Mouse (Mus musculus) limb, embryonic 10.5 days (tissue): Measurements from ENCODE around the gene Sfmbt2. TPM values are rescaled to one million over a fixed set of nuclear protein-coding genes. Genes with fewer than 3 reads are reported as not detected.
A peak's percentile ranks its signal among the peaks of the same experiment; 100 is the strongest.

Experiments used
- DNase-seq: peaks from one replicate; pipeline ENCODE4 v3.0.0-alpha.2; 2017; ENCODE audit warnings: low spot score
- H3K27ac ChIP-seq: fragments of 300-500 bp; sonication (generic); 2 replicates; pipeline ENCODE4 v1.5.1; 2016; ENCODE audit warnings: mild to moderate bottlenecking
- H3K27me3 ChIP-seq: fragments of 300-500 bp; sonication (generic); 2 replicates; pipeline ENCODE4 v1.6.1; 2016; ENCODE audit warnings: low read depth, mild to moderate bottlenecking; ENCODE audit not compliant: poor library complexity, severe bottlenecking
- H3K36me3 ChIP-seq: fragments of 300-500 bp; sonication (generic); 2 replicates; pipeline ENCODE4 v1.6.1; 2016; ENCODE audit warnings: mild to moderate bottlenecking, moderate library complexity
- H3K4me1 ChIP-seq: fragments of 300-500 bp; sonication (generic); 2 replicates; pipeline ENCODE4 v1.6.1; 2016
- H3K4me3 ChIP-seq: fragments of 300-500 bp; sonication (generic); 2 replicates; pipeline ENCODE4 v1.5.1; 2016; ENCODE audit warnings: mild to moderate bottlenecking, moderate library complexity
- H3K9me3 ChIP-seq: fragments of 300-500 bp; sonication (generic); replicated peaks from 2 replicates; pipeline ENCODE4 v1.6.1; 2016; ENCODE audit warnings: mild to moderate bottlenecking
- WGBS: fragments of 180-500 bp; shearing (Covaris S2); methylation state at CpG from one replicate; pipeline ENCODE4 v1.1.7; 2016; 5-methylcytosine and 5-hydroxymethylcytosine counted together
- polyA plus RNA-seq: library from polyadenylated mRNA; unstranded; fragments of >200 nt; fragmentation: Nextera tagmentation; extraction: Ambion mirVana; gene quantifications from 2 replicates; pipeline ENCODE4 v1.2.1, GENCODE M21; 2016

Gene Sfmbt2
- polyA plus RNA-seq, 1 experiment from 2014 or later, result 1.1 TPM

- Histone ChIP-seq H3K36me3 (no peaks in the 10 kb centered on the region), H3K4me1 (peaks cover 8% of the 10 kb centered on the region), H3K27me3 (peaks cover 5% of the 10 kb centered on the region; the same call in 1 of the 2 replicates), H3K9me3 (no peaks in the 10 kb centered on the region), H3K4me3 (no peak overlapping the region), H3K27ac (no peak overlapping the region)
- 82% methylated on average over 1 of the region's 1 CpGs for WGBS
- no peak for DNase-seq
Observed at GRCm38 (mm10) chr2:10351125-10351524, 19.2 kb upstream of the Sfmbt2 start.

- 84% methylated on average over 3 of the region's 3 CpGs for whole genome bisulfite sequencing
- Histone ChIP-seq H3K9me3 (no peaks in the 10 kb centered on the region), H3K27ac (no peak overlapping the region), H3K36me3 (no peaks in the 10 kb centered on the region), H3K4me3 (no peak overlapping the region), H3K27me3 (no peaks in the 10 kb centered on the region; the same call in 1 of the 2 replicates), H3K4me1 (peaks cover 8% of the 10 kb centered on the region)
- no peak for DNase-seq
Observed at GRCm38 (mm10) chr2:10352887-10353286, 17.4 kb upstream of the Sfmbt2 start.

GRCm38 (mm10) chr2:10353889-10354288, 16.4 kb upstream of the Sfmbt2 start:
- Histone ChIP-seq H3K27me3 (no peaks in the 10 kb centered on the region; the same call in 1 of the 2 replicates), H3K4me3 (no peak overlapping the region), H3K27ac (no peak overlapping the region), H3K36me3 (no peaks in the 10 kb centered on the region), H3K4me1 (peaks cover 8% of the 10 kb centered on the region), H3K9me3 (no peaks in the 10 kb centered on the region)
- no peak for DNase-seq
- WGBS, result 70% methylated on average over 4 of the region's 4 CpGs

GRCm38 (mm10) chr2:10359861-10360260, 10.4 kb upstream of the Sfmbt2 start:
- Histone ChIP-seq H3K4me1 (no peaks in the 10 kb centered on the region), H3K27me3 (peaks cover 34% of the 10 kb centered on the region), H3K27ac (no peak overlapping the region), H3K4me3 (no peak overlapping the region), H3K9me3 (no peaks in the 10 kb centered on the region), H3K36me3 (no peaks in the 10 kb centered on the region)
- WGBS, result 88% methylated on average over 2 of the region's 2 CpGs
- DNase-seq, result no peak

GRCm38 (mm10) chr2:10365081-10365480, 5.2 kb upstream of the Sfmbt2 start:
- no peaks in the 10 kb centered on the region for H3K9me3 ChIP-seq
- no peak overlapping the region for H3K4me3 ChIP-seq
- no peaks in the 10 kb centered on the region for H3K36me3 ChIP-seq
- WGBS, result 96% methylated on average over 6 of the region's 6 CpGs
- H3K27ac ChIP-seq, result no peak overlapping the region
- DNase-seq, result no peak
- no peaks in the 10 kb centered on the region; the same call in 1 of the 2 replicates for H3K4me1 ChIP-seq
- H3K27me3 ChIP-seq, result peaks cover 65% of the 10 kb centered on the region

- H3K27me3 ChIP-seq, result peaks cover 66% of the 10 kb centered on the region
- H3K9me3 ChIP-seq, result no peaks in the 10 kb centered on the region
- no peaks in the 10 kb centered on the region; the same call in 1 of the 2 replicates for H3K4me1 ChIP-seq
- no peaks in the 10 kb centered on the region for H3K36me3 ChIP-seq
- H3K27ac ChIP-seq, result no peak overlapping the region
- WGBS, result 43% methylated on average over 2 of the region's 2 CpGs
- no peak for DNase-seq
- no peak overlapping the region for H3K4me3 ChIP-seq
Observed at GRCm38 (mm10) chr2:10366284-10366683, 4.0 kb upstream of the Sfmbt2 start.

- 6% methylated on average over 8 of the region's 8 CpGs for whole genome bisulfite sequencing
- H3K27ac ChIP-seq, result no peak overlapping the region
- no peaks in the 10 kb centered on the region for H3K36me3 ChIP-seq
Observed at GRCm38 (mm10) chr2:10369676-10370075, 634 bp upstream of the Sfmbt2 start.

GRCm38 (mm10) chr2:10370687-10371458, 563 bp downstream of the Sfmbt2 start:
- H3K36me3 ChIP-seq, result no peaks in the 10 kb centered on the region
- H3K27me3 ChIP-seq, result peaks cover 92% of the 10 kb centered on the region
- H3K9me3 ChIP-seq, result no peaks in the 10 kb centered on the region
- H3K4me1 ChIP-seq, result peaks cover 32% of the 10 kb centered on the region
- H3K27ac ChIP-seq, result no peak overlapping the region
- under 1% methylated on average over 26 of the region's 26 CpGs for WGBS
- DNase-seq, result peak; percentile 50
- no peak overlapping the region for H3K4me3 ChIP-seq

More at GRCm38 (mm10) chr2:10369676-10370075, 634 bp upstream of the Sfmbt2 start:
- no peak overlapping the region for H3K4me3 ChIP-seq
- H3K27me3 ChIP-seq, result peaks cover 83% of the 10 kb centered on the region
- no peak for DNase-seq
- peaks cover 21% of the 10 kb centered on the region for H3K4me1 ChIP-seq
- no peaks in the 10 kb centered on the region for H3K9me3 ChIP-seq

- no peak overlapping the region for H3K4me3 ChIP-seq
- DNase-seq, result peak; percentile 52
- H3K27ac ChIP-seq, result no peak overlapping the region
- H3K27me3 ChIP-seq, result peaks cover 95% of the 10 kb centered on the region
- no peaks in the 10 kb centered on the region for H3K36me3 ChIP-seq
- H3K4me1 ChIP-seq, result peaks cover 32% of the 10 kb centered on the region
- WGBS, result 1% methylated on average over 16 of the region's 16 CpGs
- no peaks in the 10 kb centered on the region for H3K9me3 ChIP-seq
Observed at GRCm38 (mm10) chr2:10371459-10371817, 1.1 kb downstream of the Sfmbt2 start.

GRCm38 (mm10) chr2:10371899-10372298, 1.6 kb downstream of the Sfmbt2 start:
- Histone ChIP-seq H3K4me1 (peaks cover 32% of the 10 kb centered on the region), H3K4me3 (peak overlapping the region; percentile 64), H3K9me3 (no peaks in the 10 kb centered on the region), H3K27ac (0 out of 2 replicates have a peak overlapping the region, but pooled peaks have one; percentile 30), H3K27me3 (peaks cover 95% of the 10 kb centered on the region), H3K36me3 (no peaks in the 10 kb centered on the region)
- under 1% methylated on average over 10 of the region's 18 CpGs for WGBS
- DNase-seq, result no peak

- peak; percentile 83 for DNase-seq
- peak overlapping the region; percentile 30; the same call in 1 of the 2 replicates for H3K27ac ChIP-seq
- no peaks in the 10 kb centered on the region for H3K36me3 ChIP-seq
- peaks cover 32% of the 10 kb centered on the region for H3K4me1 ChIP-seq
- under 1% methylated on average over 31 of the region's 31 CpGs for WGBS
- no peaks in the 10 kb centered on the region for H3K9me3 ChIP-seq
- peaks cover 95% of the 10 kb centered on the region for H3K27me3 ChIP-seq
- peak overlapping the region; percentile 64 for H3K4me3 ChIP-seq
Observed at GRCm38 (mm10) chr2:10372321-10372723, 2.0 kb downstream of the Sfmbt2 start.

GRCm38 (mm10) chr2:10372776-10373507, 2.6 kb downstream of the Sfmbt2 start:
- peaks cover 95% of the 10 kb centered on the region for H3K27me3 ChIP-seq
- H3K4me1 ChIP-seq, result peaks cover 32% of the 10 kb centered on the region
- peak overlapping the region; percentile 64 for H3K4me3 ChIP-seq
- no peaks in the 10 kb centered on the region for H3K36me3 ChIP-seq
- peak; percentile 65 for DNase-seq
- WGBS, result under 1% methylated on average over 35 of the region's 35 CpGs
- no peaks in the 10 kb centered on the region for H3K9me3 ChIP-seq
- H3K27ac ChIP-seq, result peak overlapping the region; percentile 30; the same call in 1 of the 2 replicates
